Mouse (Mus musculus) small intestine, adult 2 months (tissue): ENCODE measurements around the gene Otop3. TPM values are rescaled to one million over a fixed set of nuclear protein-coding genes. Genes with fewer than 3 reads are reported as not detected.

ENCODE experiments used
- H3K27ac ChIP-seq: fragments of 200-500 bp; 2 replicates; pipeline ENCODE4 v1.5.1; 2012; ENCODE audit warnings: low read depth, low read length, control low read depth, inconsistent platforms; ENCODE audit not compliant: insufficient read depth
- H3K27me3 ChIP-seq: fragments of 200-500 bp; 2 replicates; pipeline ENCODE4 v1.6.1; 2012; ENCODE audit warnings: mild to moderate bottlenecking, moderate library complexity, low read length, inconsistent platforms; ENCODE audit not compliant: control insufficient read depth, insufficient read depth
- H3K36me3 ChIP-seq: fragments of 200-500 bp; 2 replicates; pipeline ENCODE4 v1.6.1; 2012; ENCODE audit warnings: mild to moderate bottlenecking, low read length, control low read depth, inconsistent platforms; ENCODE audit not compliant: control insufficient read depth, insufficient read depth
- H3K4me1 ChIP-seq: fragments of 200-500 bp; 2 replicates; pipeline ENCODE4 v1.6.1; 2012; ENCODE audit warnings: low read length, inconsistent platforms, mixed read lengths; ENCODE audit not compliant: control insufficient read depth, insufficient read depth, insufficient read length
- H3K4me3 ChIP-seq: fragments of 200-500 bp; 2 replicates; pipeline ENCODE4 v1.5.1; 2012; ENCODE audit warnings: low read depth, mild to moderate bottlenecking, control low read depth, inconsistent platforms, low read length, moderate library complexity
- CTCF ChIP-seq: fragments of 200-500 bp; IDR thresholded peaks from 2 replicates; pipeline ENCODE4 v1.5.1; 2012; ENCODE audit warnings: low read depth, mild to moderate bottlenecking, control low read depth, inconsistent platforms, low read length, moderate library complexity, mixed read lengths; ENCODE audit not compliant: insufficient replicate concordance, insufficient read length; ENCODE audit errors: extremely low read depth
- POLR2A ChIP-seq: fragments of 200-500 bp; IDR thresholded peaks from 2 replicates; pipeline ENCODE4 v1.6.1; 2012; ENCODE audit warnings: low read depth, mild to moderate bottlenecking, control low read depth, inconsistent platforms, low read length, moderate library complexity
- WGBS: fragments of 180-500 bp; shearing (Covaris S2); methylation state at CpG from one replicate; pipeline ENCODE4 v1.1.7; 2018; 5-methylcytosine and 5-hydroxymethylcytosine counted together
- polyA plus RNA-seq: library from polyadenylated mRNA; depleted of rRNA; stranded (reverse); fragments of >200 nt; gene quantifications from 2 replicates; pipeline ENCODE4 v1.2.3, GENCODE M21; 2012

Otop3 gene
- polyA plus RNA-seq, 1 experiment = 0.61 TPM

DNA sequence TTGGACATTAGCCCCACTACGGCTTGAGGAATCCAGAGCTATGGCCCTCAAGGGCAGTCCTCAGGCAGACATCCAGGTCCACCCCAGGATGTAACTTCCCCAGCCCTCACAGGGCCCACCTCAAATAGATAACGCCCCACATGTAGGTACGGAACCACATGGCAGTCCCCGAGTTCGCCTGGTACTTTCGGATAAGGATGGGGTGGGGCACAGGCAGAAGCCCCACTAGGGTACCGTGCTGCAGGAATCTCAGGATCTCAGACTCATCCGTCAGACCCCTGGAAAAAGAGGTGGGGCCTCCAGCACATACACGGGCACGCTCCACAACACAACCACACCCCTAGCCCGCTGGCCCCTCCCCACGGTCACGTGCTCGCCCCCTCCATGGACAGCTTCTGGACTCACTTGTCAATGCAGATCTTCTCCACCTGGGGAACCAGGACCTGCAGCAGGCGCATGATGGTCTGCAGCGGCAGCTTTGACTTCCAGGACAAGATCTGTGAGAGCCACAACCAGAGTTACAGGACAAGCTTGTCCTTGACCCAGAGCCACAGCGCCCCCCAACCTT lies 14.2 kb downstream of the Otop3 start:
- Histone ChIP-seq H3K36me3 (no peaks in the 10 kb centered on the region), H3K27me3 (no peaks in the 10 kb centered on the region), H3K27ac (peak overlapping the region; percentile 86; the same call in 1 of the 2 replicates), H3K4me1 (peaks cover 48% of the 10 kb centered on the region), H3K4me3 (no peak overlapping the region)
- TF ChIP-seq POLR2A (no peak), CTCF (no peak)
- WGBS = 71% methylated on average over 17 of the region's 17 CpGs

DNA sequence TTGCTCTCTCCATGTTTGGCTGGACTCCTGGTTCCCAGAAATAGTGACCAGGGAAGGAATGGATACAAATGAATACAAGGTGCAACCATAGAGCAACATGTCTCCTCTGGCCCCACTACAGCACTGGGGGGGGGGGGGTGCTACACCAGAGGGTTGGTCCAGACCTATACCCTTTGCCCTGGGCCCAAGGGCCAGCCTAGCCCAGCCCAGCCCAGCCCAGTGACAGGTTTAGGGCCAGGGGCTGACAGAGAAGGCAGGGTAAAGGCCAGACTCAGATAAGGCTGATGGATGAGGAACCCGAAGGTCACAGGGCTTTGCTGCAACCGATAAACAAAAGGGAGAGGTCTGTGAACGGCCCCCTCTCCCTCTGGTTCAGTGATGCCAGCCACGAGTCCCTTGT lies 15.4 kb downstream of the Otop3 start:
- Histone ChIP-seq H3K4me1 (peaks cover 45% of the 10 kb centered on the region), H3K27ac (peak overlapping the region; percentile 86), H3K36me3 (no peaks in the 10 kb centered on the region), H3K4me3 (no peak overlapping the region), H3K27me3 (no peaks in the 10 kb centered on the region)
- no peak for TF ChIP-seq POLR2A
- TF ChIP-seq CTCF = no peak
- WGBS = 39% methylated on average over 4 of the region's 4 CpGs

DNA sequence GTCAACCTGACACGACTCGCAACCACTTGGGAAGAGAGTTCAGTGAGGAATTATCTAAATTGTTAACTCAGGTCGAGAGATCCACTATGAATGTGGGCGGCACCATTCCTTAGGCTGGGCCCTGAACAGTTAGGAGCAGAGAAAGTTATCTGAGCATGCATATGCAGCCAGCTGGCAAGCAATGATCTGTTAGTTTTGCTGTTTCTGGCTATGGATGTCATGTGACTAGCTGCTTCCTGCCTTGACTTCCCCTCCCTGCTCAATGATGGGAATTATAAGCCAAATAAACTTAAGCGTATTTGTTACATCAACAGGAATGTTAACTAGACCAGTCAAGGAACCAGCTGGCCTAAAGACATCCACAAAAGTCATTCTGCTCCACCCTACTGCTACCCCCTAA lies 18.8 kb downstream of the Otop3 start:
- no peak overlapping the region for H3K4me3 ChIP-seq
- peaks cover 20% of the 10 kb centered on the region for H3K4me1 ChIP-seq
- TF ChIP-seq POLR2A (no peak), CTCF (no peak)
- H3K27ac ChIP-seq = no peak overlapping the region
- H3K27me3 ChIP-seq = no peaks in the 10 kb centered on the region
- H3K36me3 ChIP-seq = no peaks in the 10 kb centered on the region
- 94% methylated on average over 5 of the region's 5 CpGs for WGBS

DNA sequence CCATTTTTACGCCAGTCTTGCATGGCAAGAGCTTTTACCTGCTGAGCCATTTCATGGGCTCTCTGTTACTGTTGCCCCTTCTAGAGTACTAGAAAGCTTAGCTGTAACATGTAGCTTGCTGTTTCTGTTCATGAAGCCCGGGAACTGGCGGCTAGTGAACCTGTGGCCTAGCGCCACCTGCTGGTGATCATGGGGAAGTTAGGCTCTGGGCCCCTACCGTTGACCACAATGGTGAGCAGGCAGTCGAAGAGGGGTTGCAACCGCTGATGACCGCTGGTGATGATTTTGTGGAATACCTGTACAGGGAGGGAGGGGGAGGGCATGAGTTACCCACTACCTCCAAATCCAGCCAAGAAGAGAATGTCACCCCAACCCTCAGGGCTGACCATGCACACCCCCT lies 19.7 kb downstream of the Otop3 start:
- TF ChIP-seq POLR2A (no peak), CTCF (peak; percentile 89)
- WGBS = 12% methylated on average over 8 of the region's 8 CpGs
- H3K27ac ChIP-seq = no peak overlapping the region
- H3K36me3 ChIP-seq = no peaks in the 10 kb centered on the region
- H3K4me3 ChIP-seq = no peak overlapping the region
- H3K4me1 ChIP-seq = peaks cover 19% of the 10 kb centered on the region
- no peaks in the 10 kb centered on the region for H3K27me3 ChIP-seq

DNA sequence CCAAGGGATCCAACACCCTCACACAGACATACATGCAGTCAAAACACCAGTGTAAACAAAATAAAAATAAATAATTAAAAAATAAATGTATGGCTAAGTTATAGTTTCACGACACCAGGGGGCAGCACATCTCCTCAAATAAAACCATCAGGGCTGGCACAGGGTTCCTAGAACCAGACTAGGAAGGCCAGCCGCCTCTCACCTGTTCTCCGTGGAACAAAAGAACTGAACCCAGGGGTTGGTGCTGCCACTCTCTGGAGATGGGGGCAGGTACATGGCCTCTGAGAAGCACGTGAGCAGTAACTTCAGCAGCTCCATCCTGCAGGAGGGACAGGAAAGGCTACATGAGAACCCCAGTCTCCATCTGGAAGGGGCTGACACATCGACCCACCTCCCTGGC lies 23.9 kb downstream of the Otop3 start:
- Histone ChIP-seq H3K27me3 (no peaks in the 10 kb centered on the region), H3K4me3 (no peak overlapping the region), H3K4me1 (peaks cover 13% of the 10 kb centered on the region), H3K36me3 (no peaks in the 10 kb centered on the region), H3K27ac (no peak overlapping the region)
- TF ChIP-seq CTCF (peak; percentile 47; the same call in 1 of the 2 replicates), POLR2A (no peak)
- 7% methylated on average over 5 of the region's 5 CpGs for WGBS

DNA sequence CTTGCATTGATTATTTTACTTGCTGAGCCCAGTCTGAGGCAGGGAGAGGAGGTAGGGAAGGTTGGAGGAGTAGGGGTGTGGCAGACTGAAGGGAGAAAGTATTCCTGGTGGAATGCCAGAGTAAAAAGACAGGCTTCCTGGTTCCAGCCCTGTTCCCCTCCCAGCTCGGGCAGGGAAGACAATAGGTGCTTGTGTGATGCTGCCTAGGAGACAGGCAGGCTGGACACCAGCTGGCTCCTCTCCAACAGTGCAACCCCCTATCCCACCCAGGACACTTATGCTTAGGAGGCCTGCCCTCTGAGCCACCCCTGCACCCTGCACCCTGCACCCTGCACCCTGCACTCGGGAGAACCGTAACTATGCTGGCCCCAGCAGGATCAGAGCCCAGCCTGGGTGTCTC lies 24.8 kb downstream of the Otop3 start:
- no peaks in the 10 kb centered on the region for H3K36me3 ChIP-seq
- H3K27ac ChIP-seq = peak overlapping the region; percentile 69
- peak overlapping the region; percentile 4 for H3K4me3 ChIP-seq
- peaks cover 13% of the 10 kb centered on the region for H3K4me1 ChIP-seq
- 17% methylated on average over 3 of the region's 3 CpGs for WGBS
- H3K27me3 ChIP-seq = no peaks in the 10 kb centered on the region
- TF ChIP-seq CTCF (no peak), POLR2A (no peak)

DNA sequence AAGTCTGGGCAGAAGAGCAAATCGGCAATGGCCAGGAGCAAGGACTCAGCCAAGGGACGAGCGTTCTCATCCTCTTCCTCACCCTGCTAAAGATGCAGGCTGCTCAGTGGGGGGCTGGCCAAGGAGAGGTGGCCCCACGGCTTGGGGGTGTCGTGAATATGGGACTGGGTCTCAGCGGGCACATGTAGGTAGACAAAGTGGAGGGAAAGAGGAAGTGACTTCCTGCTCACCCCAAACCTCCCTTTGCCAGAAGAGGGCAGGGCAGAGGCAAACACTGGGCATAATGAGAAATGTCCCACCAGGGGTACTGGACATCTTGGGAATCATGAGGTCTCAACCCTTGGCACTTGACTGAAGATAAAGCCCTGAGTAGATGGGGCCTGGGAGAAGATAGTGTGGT lies 25.2 kb downstream of the Otop3 start:
- H3K27me3 ChIP-seq = no peaks in the 10 kb centered on the region
- no peak for TF ChIP-seq POLR2A
- peak; percentile 25; the same call in 1 of the 2 replicates for TF ChIP-seq CTCF
- peak overlapping the region; percentile 4 for H3K4me3 ChIP-seq
- 20% methylated on average over 6 of the region's 6 CpGs for WGBS
- H3K36me3 ChIP-seq = no peaks in the 10 kb centered on the region
- H3K4me1 ChIP-seq = peaks cover 13% of the 10 kb centered on the region
- peak overlapping the region; percentile 69 for H3K27ac ChIP-seq
